Mouse (Mus musculus) retina, adult 2 months (tissue): ENCODE results near the gene Acadm.
A peak's percentile ranks its signal among the peaks of the same experiment; 100 is the strongest.

Experiments
- DNase-seq: peaks from one replicate; pipeline ENCODE4 v3.0.0-alpha.2; 2012; ENCODE audit warnings: low read depth, low spot score

Gene Acadm

DNA sequence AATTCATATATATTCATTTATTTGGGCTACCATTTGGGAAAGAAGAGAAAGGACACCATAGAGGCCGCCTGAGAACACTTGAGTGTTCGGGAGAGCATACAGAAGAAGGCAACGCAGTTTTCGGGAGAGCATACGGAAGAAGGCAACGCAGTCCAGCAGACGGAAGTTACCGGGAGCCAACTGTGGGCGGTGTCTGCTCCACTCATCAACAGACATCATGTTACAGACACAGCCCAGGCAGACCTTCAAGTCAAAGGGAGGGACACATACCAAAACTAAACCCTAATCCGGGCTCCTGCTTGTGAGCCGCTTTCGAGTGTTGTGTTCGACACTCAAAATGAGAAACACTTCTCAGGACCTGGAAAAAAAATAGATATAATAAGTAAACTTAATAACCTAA is 2.8 kb downstream of the Acadm start:
- no peak for DNase-seq

DNA sequence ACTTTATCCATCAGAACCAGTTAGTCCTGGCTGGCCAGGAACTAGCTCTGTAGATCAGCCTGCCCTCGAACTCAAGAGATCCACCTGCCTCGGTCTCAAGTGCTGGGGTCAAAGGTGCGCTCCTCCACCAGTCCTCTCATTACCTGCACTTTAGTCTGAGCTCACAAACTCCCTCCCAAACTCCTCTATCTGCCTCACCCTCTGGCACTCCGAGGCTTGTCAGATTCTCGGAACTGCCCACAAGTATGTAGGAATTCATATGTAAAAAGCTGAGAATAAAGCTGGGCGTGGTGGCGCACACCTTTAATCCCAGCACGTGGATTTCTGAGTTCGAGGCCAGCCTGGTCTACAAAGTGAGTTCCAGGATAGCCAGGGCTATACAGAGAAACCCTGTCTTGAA is 3.9 kb downstream of the Acadm start:
- no peak for DNase-seq

DNA sequence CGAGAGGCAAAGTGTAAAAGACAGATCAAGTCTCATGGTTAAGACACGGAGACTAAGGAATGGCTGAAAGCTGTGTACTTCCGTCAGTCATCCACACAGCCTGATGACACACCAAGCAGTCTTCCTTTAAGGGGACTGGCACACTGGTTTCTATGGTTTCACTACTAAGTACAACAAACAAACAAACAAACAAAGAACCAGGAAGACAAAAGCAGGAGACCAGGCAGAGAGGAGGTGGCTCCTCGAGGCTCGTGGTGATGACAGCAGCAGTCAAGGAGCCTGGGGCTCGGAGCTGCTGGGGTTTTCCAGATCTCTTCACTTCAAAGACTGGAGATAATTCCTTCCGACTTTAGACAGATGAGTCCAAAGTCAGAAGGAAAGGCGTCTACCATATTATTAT is 4.4 kb downstream of the Acadm start:
- no peak for DNase-seq

DNA sequence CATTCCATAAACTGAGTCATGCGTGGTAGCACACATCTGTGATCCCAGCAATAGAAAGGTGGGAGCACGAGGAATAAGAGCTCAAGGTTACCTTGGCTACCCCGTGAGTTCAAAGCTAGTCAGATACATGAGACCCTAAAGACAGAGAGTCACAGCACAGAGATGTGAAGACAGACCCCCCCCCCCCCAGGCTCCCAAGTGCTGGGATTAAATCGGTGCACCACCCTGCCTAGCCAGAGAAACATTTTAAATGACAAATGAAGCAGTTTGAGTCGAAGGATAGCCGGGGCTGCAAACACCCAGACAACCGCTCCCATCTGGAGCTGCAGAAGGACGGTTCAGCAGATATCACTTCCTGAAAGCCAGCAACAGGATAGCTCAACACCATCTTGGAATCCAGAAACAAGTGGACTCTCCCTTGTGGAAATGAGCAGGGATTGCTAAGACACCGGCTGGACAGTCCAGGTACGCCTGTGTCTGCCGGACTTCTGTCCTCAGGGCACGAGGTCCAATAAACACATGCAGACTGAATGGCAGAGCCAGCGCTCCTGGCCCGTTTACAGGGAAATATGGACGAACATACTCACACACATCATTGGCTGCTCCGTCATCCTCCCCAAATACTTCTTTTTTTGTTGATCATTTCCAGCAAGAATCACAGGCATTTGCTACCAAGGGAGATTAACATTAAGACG is 7.2 kb downstream of the Acadm start:
- no peak for DNase-seq

DNA sequence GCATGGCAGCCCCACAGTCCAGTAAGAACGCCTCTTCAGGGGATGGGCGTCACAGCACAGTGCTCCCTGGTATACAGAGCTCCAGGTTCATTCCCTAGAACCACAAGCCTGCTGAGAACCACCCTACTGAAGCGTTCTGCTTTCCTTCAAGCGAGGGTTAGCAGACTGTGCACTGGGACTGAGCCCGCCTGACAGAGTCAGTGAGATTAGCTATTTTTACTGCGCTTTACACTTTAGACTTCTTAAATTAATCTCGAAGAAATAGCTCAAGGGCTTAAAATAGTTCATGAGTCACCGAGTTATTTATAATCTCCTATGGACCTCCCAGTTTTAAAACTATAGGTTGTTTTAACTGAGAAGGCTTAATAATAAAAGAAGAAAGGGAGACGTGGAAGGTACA is 8.6 kb downstream of the Acadm start:
- peak; percentile 69 for DNase-seq

DNA sequence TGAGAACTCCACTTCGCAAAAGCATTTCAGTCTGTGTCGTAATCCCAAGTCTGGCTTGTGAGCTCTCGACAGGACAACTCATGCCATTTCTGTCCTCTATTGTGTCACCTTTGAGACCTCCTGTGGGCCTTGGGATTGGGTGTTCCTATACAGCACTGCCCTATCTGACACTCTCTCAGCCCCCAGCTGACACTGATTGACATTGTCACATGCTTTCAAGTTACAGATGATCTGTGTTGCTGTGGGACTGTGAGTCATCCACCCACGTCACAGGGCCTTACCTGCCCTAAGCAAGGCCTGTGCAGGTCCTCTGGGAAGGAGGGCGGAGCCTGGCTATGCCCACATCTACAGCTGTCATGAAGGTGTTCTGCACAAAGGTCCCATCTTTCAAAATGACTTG is 12.0 kb downstream of the Acadm start:
- DNase-seq: no peak

DNA sequence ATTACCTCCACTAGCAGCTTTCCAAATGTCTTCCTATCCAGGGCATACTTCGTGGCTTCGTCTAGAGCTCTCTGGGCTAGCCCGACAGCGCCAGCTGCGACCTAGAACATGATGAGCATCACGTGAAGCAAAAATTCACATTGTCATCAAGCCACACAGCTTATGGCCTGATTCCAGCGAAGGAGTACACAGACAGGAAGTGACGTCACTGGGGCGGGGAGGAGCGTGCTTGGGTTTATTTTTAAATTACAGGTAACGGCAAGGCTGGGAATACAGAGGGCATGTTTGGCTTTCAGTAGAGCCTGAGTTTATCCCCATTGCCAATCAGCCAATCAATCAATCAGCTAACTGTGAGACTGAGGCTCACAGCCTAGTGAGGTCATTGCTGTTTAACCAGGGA is 14.9 kb downstream of the Acadm start:
- DNase-seq: no peak

DNA sequence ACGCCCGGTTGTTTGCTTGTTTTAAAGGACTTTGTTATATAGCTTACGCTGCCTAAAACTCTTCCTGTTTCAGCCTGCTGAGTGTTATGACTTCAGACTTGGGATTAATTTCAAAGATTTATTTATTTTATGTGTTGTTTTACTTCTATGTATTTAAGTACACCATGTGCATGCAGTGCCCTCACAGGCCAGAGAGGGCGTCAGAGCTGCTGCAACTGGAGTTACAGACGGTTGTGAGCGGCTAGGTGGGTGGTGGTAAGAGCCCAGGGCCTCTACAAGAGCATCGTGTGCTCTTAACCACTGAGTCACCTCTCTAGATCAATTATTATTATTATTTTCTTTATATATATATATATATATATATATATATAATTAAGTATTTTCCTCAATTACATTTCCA is 18.1 kb downstream of the Acadm start:
- no peak for DNase-seq

DNA sequence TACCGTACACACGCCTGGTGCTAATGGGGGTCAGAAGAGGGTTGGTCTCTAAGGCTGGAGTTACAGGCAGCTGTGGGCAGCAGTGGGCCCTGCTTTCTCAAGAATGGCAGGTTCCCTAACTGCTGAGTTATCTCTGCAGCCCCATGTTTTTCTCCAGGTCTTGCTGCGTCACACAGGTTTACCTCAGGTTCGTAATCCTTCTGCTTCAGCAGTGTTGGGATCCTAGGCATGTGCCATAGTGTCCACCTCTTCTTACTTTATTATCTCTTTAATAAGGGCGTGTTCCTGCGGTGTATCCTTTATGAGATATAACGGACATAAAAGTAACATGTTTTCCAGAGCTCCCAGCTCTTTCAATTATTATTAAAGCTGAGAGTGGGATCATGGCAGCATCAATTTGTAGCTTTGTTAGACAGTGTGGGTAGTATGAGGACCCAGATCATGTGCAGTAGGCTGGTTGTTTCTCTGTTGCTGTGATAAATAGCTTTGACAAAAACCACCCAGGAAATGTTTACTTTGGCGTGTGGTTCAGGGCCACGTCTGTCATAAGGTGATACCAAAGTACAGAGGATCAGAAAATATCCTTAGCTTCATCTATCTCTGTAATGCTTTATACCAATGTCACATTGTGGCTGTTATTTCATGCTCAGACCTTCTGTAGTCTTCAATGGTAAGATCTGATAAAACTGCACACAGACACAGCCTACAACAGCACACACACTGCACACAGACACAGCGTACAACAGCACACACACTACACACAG is 23.1 kb downstream of the Acadm start:
- DNase-seq: no peak

DNA sequence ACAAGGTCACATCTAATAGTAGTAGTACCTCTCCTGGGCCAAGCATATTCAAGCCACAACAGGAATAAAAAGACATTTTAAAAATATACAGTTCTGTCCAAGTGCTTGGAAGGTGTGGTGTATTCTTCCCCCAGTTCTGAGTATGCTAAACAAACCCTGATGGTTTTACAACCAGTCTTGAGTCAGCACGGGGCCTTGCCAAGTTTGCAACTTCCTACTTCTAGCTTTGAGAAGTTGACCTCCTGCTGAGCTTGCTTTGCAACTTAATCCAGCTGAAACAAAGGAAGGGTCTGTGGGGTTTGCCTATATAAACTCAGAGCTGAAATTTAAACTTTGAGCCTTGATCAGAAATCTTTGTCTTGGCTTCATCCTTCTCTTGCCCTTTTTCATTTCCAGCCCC is 27.2 kb downstream of the Acadm start:
- DNase-seq: no peak

DNA sequence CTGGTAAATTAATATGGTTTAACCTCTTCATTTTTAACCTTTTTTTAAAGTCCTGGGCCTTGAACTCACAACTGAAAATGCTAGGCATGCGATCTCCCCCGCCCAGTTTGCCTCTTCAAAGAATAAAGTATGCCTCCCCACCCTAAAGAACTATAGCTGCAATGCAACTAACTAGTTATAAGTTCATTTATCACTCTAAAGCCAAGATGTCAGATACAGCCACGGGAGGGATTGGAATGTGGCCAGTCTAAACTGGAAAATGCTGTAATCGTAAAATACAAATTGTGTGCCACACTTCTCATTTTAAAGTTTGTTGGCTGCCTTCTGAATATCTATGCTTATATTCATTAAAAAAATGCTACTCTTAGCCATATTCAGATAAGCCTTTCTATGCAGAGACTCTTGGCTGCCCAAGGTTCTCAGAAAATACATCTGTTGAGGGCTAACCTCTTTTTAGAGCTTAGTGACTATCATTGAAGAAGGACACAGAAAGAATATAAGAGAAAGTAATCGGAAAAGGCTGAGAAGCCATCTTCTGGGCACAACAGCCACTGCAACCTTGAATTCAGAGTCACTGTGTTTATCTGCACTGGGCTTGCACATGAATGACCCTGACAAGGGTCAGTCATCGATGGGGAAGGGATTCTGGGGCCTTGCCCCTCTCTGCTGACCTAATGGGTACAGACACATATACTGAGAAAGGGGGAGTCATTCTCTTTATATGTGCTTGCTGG is 30.8 kb downstream of the Acadm start:
- DNase-seq: no peak

DNA sequence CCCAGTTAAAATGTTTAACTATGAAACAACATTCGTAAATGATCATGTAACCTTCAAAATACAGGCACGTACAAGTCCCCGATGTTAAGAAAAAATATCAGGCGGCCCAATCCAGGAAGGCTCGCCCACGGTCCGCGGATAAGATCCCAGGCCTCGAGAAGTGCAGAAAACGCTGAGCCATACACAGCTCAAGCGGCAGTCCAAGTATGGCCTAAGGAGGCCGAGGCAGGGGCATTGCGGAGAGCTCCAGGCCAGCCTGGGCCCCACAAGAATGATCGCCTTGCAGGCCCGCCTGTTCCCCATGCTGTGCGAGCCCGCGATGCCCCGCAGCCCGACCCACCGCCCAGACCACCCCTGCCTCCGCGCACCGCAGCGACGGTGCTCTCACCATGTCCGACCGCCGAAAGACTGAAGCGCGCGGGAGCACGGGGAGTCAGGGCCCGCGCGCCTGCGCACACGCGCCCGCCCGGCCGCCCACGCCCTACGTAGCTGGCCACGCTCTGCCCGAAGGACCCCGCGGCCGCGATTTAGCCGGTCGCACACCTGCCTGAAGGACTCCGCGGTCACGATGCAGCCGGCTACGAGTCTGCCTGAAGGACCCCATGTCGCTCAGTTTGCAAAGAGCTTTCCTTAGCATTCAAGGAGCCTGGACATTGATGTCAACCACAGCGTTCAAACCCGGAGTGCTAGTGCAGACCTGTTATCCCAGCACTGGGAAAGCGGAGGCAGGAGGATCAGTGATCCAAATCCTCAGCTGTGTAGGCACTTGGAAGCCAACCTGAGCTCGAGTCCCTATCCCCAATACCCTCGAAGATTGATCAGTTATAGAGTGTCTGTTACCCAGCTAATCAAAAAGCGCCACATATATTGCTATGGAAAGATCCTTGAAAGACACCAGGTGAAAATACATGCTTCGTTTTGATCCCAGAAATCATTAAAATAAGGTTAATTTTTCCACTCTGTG is 31.6 kb downstream of the Acadm start, which contains the start of gene Rabggtb:
Gene Rabggtb (minus strand): TSS at position 464 of the 964 bp plus-strand sequence.
- peak; percentile 93 for DNase-seq

DNA sequence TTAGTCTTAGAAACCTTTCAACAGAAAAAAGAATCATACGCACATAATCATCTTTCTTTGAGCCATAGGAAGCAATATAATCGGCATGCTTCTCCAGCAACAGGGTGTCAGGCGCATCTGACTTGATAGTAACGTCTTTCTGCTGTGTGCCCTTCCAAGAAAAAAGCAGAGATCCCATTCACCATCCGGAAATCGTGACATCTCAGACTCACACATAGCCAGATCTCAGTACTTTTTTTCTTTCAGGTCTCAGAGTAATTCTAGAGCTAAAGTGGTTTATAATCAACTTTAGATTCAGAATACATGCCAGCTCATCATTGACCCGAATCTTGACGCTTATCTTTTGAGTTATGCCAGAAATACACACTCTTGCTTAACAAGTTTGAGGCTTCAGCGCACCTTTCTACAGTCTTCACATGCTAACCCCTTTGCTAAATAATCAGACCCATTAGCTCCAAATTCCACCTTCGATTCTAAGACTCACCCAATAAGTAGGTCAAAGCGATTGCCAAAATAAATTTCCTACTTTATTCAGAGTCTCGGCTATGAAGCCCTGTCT is 32.5 kb downstream of the Acadm start:
- DNase-seq: no peak

DNA sequence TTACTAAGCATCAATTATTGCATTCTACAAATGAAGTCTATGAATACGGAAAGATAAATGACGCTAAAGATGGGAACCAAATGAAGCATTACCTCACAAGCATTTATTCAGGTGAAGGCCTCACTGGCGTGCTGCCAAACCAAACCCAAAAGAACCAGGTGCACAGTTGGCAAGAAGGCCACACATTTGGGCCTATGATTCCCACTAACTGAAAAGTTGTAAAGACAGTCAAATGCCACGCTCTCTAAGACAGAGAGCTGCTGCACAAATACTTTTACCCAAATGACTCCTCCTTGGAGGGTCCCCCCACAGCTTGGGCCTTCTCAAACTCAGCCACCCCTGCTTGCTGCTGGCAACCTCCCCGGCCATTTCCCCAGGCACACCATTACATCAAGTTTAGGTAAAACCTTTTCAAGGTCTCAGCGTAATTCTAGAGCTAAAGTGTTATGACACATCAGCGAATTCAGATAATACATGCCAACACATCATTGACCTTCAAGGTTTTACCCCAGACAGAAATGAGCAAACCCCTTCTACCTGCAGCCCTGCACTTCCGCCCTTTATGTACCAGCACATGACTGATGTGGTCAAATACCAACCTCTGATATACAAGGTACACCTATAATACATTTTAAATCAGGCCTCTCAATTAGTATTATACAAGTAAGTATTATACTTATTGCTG is 33.1 kb downstream of the Acadm start:
- no peak for DNase-seq

DNA sequence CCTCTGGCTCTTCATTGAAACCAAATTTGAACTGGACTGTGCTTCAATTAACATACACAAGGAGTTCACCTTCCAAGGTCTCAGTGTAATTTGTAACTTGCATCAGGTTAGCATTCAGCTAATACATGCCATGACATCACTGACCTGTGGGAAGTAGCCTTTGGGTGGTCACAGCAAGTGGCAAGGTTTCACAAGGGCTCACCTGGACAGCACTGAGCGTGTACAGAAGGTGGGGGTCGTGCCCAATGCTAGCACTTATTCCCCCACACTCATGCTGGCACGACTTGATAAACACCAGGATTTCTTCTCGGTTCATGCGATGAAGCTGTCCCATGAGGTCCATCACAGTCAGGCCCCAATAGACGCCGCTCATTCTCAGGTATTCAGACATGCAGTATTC is 33.9 kb downstream of the Acadm start:
- no peak for DNase-seq

DNA sequence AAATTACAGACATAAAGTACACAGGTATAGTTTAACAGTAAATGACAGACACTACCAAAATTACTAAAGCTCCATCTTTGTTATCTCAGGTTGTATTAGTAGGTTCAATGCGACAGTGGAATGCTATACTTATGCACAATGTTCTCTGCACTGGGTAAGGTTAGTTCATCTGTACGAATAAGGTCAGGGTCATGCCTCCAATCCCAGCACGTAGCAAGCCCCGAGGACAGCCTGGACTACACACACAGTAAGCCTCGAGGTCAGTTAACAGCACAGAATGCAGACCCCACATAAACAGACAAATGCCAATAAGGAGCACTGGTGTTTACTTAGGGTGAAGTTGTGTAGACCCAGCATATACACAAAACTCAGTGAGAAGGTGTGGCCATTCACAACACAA is 35.5 kb downstream of the Acadm start:
- DNase-seq: no peak

DNA sequence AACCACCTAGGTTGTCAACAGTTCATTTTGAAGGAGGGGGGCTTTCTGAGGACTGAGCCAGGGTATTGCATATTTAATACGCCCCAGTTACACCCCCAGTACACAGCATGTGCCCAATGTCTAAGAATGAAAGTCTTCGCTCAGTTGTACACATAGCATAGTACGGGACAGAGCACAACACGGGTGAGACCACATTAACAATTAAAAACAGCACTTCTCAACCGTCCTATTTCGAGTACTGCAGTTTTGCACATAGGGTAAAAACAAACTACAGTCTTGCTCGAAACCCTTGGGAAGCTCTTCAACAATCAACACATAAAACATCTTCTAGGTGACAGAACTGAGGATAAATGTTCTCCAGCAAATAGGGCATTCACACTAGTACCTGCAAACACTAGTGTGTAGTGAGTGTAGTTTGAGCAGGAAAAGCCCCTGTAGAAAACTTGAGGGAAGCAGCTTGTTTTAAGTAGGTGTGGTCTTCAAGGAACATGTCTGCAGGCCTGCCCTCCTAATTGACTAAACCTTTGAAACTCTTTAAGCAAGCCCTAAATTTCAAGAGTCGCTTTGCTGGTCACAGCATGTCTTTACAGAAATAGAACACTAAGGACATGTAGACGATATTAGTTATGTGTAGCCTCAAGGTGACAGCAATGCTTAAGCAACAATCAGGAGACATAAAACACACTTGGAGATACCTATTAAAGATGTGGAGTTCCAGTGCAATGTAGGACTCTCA is 38.1 kb downstream of the Acadm start, which contains the start of gene Msh4:
Gene Msh4 (minus strand): TSS at position 3 of the 736 bp plus-strand sequence.
- no peak for DNase-seq

DNA sequence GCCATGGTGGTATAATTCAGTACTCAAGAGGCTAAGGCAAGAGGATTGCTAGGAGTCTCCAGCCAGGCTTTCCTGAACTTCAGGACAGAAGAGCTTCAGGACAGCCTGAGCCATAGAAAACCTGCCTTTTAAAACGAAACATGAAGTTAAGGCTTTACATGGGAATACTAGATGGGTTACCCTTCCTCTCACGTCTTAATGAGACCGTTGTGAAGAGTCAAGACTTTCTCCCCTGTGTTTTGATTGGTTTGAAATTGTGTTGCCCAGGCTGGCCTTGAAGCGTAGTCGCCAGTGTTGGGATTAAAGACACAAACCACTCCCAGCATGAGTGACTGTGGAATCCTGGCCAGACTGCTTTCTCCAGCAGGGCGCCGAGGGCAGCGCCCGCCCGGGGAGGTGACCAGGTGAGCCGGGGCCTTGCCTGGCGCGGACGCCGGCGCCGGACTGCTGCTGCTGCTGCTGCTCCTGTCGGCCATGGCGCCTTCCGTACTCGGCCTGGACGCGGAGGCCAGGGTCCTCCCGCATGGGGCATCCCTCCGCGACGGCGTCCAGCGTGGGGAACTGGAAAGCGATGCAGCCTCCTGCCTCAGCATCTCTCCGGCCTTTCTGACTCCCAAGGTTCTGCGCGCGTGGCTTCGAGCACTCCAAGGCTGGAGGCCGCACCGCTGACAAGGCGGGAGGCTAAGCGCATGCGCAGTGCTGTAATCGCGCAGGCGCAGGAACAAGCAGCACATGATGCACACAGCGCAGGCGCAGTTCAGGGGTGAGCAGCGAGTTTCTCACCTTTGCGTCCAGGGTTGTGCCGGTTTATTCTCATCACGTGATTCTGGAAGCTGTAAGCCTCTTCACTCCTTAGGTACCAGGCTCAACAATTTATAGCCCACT is 38.9 kb downstream of the Acadm start:
- DNase-seq: no peak

DNA sequence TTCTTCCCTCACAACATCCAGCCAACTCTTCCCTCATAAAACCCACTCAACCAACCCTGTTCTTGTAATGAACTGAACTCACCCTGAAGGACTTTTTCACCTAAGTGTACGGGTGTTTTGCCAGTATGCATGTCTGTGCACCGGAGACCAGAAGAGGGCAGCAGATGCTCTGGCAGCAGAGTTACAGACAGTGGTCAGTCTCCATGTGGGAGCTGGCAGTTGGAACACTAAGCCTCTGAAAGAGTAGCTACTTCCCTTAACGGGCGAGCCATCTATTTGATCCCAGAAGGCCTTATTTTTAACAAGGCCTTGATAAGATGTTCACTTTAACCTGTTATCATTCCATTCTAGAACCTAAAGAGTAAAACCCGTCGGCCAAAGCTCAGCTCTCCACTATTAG is 39.8 kb downstream of the Acadm start:
- DNase-seq: peak; percentile 20
